Mouse (Mus musculus): Measurements from ENCODE around the gene Hace1.
"Not testable (repeated sequence)": the region's sequence is repeated elsewhere in the genome, so short reads cannot be mapped to it uniquely, and the experiment has no call there.

Hace1 gene

DNA sequence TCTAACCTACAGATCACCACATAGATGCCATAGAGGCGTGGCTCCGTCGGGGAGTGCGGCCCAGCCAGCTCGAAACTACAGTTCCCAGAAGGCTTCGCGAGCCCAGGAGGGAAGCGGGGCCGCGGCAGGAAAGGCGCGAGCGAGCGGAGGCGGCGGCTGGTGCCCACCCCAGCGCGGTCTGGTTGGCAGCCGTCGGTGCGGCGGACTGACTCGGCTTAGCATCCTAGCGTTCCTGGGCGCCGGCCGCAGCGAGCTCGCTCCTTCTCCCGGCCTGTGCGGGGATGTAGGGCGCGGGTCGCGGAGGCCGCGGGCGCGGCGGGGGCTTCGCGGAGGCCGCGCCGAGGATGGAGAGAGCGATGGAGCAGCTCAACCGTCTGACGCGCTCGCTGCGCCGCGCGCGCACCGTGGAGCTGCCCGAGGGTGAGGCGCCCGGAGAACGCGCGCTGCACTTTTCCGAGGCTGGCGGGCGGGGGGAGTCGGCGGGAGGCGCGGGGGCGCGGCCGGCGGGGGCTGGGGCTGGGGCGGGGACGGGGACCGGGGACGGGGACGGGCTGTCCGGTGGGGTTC lies at the start of gene Hace1:
TSS of gene Hace1 (plus strand) at position 99 of the 567 bp plus-strand sequence.
- DNase-seq, result peak; percentile 92 to 95

DNA sequence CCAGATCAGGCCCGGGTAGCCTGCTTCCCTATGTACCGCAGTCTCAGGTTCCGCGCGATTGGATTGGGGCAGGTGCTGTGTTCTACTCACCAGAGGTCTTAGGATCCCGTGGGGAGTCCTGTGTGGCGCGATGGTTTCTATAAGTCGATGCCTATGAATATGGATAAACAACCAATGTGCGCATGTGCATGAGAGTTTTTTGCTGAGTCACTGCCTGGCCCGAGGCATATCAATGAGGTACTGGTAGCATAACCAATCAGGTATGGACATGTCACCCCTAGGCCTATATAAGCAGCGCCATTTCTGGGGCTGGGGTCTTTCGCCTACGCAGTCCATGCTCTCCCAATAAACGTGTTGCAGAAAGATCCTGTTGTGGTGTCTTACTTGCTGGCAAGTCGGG lies 40.3 kb upstream of the Hace1 start:
- not testable (repeated sequence) for DNase-seq

DNA sequence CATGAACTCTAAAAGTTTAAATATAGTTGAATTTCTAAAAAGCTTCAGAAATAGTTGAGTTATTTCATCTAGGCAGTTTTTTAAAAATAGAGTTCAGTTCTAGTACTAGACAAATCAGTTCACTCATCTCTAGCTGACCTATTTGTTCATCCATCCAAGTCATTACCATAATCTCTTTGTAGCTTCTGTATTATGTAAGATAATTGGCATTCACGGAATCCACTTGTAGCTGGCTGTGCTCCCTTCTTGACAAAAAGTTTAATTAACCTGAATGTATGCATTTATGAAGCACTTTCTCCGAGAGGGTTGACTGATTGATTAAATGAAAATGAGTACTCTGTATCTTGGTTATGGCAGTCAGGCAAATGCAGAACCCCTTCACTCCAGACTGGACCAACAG lies 34.9 kb upstream of the Hace1 start:
- no peak for DNase-seq

DNA sequence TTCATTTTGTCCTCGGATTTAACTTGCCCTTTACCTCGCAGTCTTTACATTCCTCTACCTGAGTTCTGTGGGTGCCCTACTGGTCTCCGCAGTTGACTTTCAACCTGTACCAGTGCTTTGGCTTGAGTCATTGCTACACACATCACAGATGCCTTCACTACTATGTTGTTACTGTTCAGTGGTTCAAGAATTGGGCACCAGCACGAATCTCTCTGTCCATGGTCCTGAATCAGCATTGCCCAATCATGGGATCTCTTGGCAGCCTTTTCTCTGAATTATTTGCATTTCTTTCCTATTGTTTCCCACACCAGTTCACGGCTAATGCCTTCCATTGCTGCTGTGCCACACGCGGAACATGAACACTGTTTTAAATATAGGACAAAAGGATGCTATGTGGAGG lies 30.8 kb upstream of the Hace1 start:
- DNase-seq, result peak; percentile 2 to 3

DNA sequence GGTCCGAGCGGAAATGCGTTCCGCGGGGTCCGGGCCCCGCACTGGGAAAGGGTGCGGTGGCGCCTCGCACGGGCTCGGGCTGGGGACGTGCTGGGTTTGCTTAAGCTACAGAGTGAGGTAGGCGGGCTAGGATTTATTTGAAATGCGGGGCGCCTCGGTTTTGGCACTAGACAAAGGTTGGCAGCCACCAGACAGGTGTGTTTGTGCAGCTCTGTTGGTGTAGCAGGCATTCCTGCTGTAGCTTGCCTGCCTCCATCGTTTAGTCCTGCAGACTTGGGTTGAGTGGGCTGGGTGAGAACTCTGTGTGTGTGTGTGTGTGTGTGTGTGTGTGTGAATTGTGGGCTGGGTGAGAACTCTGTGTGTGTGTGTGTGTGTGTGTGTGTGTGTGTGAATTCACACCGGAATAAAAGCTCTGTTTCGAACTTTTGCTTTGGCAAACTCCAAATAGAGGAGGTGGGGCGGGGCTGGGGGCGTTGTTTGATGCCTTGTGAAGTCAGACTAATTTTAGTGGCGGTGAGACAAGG lies 731 bp downstream of the Hace1 start:
- no peak for DNase-seq

DNA sequence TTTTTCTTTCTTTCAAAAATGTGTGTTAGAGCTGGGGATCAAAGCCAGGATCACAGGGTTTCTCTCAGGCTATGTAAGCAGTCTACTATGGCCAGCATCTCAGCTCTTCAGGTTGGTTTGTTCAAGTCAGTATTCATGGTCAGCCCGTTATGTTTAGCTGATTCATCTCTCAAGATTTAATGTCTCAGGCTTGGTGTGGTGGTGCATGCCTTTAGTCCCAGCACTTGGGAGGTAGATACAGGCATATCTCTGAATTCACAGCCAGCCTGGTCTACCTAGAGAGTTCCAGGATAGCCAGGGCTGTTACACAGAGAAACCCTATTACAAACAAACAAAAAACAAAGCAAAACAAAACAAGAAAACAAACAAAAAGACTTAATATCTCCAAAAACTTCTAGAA lies 5.7 kb downstream of the Hace1 start:
- no peak for DNase-seq

DNA sequence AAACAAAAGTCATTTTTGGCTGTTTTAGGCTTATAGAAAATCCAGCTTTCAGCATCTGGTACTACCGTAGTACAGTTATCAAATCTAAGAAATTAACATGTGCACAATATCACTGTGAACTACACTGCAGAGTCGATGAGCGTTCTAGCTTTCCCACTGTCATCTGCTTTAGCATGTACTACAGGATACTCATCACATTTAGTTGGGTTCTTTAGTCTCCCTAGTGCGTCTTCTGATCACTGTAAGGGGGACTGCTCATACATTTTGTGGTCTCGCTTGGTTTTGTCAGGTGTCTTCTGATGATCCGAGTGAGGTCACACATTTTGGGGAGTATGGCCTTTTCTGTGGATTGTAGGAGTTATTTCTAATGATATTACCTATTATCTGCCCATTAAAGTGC lies 6.2 kb downstream of the Hace1 start:
- DNase-seq, result no peak

DNA sequence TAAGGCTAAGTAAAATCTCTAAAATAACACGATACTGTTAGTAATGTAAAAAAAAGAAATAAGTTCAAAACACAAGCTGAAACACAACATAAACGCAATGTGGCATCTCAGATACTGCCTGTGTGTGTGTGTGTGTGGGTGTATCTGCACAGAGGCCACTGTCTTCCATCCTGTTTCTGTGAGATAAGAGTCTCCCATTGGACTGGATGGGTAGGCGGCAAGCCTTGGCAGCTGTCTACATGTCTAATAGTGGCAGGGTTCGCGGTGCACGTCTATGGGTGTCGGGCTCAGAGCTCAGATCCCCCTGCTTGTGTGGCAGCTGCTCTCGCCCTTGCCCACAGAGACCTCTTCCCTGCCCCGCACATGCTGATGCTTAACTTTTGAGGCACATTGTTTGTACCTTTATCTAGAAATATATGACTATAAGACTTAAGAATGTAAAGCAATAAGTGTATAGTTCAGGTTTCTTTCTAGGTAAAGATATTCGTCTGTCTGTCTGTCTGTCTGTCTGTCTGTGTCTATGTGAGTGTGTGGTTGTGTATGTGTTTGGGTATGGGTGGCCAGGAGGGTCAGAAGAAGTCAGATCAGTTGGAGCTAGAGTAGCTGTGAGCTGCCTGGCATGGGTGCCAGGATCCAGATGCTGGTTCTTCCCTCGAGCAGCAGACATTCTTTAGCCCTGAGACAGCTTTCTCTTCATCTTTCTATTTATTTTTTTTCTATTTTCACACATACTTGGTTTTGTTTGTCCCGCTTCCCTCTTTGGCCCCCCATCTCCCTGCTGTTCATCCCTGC lies 6.9 kb downstream of the Hace1 start:
- peak in 1 of 2 experiments; percentile 5 for DNase-seq

DNA sequence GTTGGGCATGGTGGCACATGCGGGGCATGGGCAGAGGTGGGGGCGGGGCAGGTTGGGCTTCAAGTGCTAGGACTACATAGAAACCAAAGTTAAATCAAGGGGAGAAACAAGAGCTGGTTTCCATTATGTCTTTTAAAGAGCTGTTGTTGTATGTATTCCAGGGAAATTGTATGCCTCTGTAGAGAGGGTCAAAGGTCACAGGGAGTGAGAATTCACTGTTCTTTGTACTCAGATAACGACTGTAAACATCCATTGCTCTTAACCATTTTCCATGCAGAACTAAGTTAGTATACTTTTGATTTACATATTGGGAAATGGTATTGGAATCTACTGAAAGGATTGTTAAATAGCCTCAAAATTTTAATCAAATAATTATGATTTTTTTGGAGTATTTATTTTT lies 28.2 kb downstream of the Hace1 start:
- DNase-seq, result no peak

DNA sequence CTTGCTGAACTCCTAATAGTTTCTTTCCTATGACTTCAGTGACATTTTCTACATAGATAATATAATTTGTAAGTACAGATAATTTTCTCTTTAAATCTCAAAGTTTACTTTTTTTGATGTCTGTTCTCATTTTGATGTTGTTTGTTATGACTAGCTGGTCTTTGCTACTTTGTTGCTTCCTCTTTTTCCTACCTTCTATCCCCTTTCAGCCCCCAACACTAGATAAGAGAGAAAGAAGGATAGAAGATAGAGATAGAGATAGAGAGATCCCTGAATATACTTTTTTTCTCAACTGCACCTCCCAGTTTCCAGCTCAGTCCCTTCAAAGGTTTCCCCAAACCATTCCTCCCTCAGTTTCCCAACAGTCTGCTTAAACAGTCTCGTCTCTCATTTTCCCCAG lies 33.1 kb downstream of the Hace1 start:
- no peak for DNase-seq

DNA sequence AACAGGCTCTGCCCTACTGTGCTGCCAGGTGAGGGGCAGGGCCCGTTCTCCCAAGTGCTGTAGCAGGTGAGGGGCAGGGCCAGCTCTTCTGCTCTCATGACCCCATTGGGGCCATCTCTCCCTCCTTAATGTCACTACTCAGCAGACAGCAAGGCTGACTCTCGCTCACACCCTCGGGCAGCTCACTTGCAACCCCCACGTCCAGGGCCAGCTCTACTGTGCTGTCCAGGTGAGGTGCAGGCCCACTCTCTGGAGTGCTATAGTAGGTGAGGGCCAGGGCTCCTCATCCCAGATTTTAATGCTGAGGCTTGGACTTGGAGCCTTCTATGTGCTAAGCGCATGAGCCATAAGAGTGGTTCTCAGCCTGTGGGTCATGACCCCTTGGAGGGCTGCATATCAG lies 38.4 kb downstream of the Hace1 start:
- DNase-seq, result no peak

DNA sequence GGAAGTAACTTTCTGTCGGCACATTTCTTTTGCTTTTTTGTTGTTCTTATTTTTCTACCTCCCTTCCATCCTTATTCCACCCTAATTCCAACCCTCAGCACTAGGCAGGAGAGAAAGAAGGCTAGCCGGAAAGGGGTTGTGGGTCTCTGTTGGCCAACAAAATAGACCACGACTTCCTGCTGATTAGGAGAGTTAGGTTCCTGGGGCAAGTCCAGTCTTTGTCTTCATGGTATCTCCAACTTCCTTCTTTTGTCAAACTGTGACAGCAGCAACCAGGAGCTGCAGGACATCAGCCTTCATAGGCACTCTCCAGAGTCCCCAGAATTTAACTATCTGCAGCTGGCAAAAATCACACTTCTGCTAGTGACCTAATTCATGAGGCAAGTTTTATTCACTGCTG lies 41.4 kb downstream of the Hace1 start:
- DNase-seq, result no peak

DNA sequence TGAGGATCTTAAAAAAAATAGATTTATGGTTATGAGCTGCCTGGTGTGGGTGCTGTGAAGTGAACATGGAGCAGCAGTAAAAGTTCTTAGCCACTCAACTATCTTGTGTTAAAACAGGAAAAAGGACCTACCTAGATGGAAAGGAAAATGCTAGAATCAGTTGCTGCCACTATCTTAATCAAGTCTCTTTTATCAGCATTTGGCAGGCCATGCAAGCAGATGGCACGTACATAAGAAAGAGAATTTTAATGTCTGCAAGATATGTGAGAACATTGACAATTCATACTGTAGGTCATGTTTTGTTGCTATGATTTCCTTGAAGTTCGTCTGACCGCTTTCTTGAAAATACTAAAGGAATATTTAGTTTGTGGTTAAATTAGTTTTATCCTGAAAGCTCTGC lies 54.4 kb downstream of the Hace1 start:
- DNase-seq, result no peak

DNA sequence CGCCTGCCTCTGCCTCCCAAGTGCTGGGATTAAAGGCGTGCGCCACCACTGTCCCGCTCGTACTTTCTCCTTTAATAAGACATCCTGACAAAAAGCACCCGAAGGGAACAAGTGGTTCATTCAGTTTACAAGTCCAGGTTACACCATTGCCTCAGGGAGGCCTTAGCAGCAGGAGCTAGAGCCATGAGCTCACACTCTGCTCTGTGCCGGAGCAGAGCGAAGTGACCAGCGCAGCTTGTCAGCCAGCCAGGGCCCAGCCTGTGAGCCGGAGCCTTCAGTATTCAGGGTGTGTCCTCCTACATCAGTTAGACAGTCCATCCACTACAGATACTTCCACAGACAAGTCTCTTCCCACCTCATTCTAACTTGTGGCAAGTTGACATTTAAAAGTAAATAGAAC lies 55.0 kb downstream of the Hace1 start:
- peak; percentile 14 to 16 for DNase-seq

DNA sequence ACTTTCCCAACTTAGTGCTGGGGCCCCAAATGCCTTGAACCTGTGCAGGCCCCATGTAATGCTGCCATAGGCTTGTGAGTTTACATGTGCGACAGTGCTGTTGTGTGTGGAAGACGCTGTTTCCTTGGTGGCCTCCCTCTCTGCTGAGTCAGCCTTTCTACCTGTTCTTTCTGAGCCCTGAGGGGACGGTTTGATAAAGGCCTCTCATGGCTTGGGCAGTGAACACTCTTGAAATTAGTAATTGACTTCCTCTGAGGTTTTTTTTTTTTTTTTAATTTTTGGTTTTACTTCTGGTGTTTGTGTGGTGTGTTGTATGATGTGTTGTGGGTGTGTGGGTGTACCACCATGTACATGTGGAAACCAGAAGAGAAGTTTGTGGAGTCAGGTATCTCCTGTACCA lies 57.6 kb downstream of the Hace1 start:
- DNase-seq, result no peak

DNA sequence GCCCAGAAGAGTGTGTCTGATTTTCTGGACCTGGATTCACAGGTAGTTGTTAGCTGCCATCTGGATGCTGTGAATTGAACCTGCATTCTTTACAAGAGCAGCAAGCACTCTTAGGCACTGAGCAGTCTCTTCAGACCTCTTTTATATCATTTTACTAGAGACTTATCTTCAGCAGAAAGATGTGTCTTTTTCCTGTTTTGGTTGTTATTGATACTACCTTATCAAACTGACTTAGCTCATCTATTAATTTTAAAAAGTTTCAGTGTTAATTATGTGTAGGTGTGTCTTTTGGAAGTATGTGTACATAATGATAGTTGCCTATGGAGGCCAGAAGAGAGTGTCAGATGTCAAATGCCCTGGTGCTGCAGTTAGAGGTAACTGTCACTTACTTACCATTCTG lies 62.1 kb downstream of the Hace1 start:
- no peak for DNase-seq

DNA sequence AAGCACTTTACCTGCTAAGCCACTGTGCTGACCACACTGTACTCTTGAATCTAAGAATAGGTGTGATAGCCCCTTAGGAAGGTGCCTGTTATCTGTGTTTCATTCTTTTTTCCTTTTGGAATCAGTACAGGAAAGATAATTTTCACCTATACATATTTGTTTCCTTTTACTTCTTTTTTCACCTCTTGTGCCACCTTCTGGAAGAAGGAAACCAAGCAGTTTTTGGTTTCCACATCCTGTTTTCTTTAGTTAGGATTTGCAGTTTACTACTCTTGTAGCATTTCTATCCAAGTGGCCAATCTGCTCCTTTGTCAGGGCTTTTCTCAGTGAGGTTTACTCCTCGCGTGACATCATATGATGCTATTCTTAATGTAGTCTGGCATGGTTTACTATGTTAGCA lies 76.4 kb downstream of the Hace1 start:
- no peak for DNase-seq

DNA sequence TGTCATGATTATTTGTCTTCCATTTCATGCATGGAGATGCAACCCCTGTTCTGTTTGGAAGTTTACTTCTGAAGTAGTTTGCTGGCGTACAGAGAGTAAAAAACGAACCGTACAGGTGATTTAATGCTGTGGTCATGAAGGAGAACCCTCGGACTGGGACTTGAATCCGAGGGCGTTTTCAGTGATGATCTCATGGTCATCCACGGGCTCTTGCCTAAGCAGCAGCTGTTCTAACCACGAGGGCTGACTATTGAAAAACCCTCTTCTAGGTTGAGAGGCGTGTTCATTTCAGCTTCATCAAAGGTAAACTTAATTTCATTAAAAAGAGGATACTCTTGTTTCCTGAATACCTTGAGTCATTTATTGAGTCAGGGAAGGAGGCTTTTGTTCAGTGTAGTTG lies 84.4 kb downstream of the Hace1 start:
- DNase-seq, result no peak

DNA sequence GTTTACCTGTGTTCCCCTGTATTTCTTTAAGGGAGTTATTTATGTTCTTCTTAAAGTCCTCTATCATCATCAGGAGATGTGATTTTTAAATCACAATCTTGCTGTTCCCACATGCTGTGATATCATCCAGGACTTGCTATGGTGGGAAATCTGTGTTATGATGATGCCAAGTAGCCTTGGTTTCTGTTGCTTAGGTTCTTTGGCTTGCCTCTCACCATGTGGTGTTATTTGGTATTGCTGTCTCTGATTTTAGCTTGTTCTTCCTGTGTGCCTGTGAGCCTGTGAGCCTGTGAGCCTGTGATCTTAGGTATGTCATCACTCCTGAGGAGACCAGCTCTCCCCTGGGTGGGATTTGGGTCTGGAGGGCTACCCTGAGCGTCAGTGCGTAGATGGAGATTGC lies 90.6 kb downstream of the Hace1 start:
- no peak for DNase-seq

DNA sequence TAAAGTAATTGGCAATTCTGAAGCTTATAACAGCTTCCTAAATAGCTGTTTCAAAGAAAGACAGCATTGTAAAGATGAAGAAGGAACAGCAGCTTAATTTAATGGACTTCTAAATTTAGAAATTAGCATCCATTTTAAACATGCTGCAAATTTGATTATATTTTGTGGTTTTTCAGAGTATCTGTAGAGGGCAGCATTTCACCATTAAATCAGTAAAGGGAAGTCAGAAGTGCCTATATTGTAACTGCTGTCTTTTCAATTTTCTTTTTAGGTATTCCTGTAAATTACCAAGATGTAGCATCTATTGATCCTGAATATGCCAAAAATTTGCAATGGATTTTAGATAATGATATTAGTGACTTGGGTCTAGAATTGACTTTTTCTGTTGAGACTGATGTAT lies 99.2 kb downstream of the Hace1 start:
- DNase-seq, result peak in 1 of 2 experiments; percentile 48

DNA sequence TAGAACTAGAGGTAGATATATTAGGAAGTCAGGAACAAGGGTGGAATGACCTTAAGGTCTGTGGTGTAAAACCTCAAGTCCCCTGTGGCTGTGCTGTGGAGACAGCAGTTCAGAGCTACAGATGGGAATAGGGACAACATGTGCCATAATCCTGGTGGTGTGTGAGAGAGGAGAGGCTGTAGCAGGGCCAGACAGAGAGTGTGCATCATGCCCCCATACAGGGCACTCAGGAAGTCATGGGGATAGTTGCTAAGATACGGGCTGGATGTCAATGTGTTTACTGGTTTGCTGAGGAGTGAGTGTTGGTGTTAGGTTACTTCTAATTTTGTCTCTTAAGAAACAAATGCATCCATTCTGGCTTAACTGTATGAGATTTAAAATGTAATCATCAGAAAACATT lies 108.6 kb downstream of the Hace1 start:
- peak in 1 of 2 experiments; percentile 14 for DNase-seq

DNA sequence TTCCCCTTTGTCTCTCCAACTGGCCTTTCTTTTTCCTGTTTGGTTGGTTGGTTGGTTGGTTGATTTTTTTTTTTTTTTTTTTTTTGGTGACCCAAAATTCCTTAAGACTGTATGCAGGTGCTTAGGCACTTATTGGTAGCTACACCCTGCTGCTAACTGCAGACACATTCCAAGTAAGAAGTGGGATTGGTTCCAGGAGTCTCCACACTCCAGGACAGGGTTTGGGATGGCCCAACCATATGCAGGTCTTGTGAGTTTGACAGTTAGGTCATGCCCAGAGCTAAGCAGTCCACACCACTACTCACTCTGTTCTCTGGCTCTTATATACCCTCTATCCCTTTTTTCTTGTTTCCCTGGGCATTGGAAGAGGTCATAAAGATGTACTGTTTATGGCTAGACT lies 117.3 kb downstream of the Hace1 start:
- DNase-seq, result peak; percentile 17 to 43

DNA sequence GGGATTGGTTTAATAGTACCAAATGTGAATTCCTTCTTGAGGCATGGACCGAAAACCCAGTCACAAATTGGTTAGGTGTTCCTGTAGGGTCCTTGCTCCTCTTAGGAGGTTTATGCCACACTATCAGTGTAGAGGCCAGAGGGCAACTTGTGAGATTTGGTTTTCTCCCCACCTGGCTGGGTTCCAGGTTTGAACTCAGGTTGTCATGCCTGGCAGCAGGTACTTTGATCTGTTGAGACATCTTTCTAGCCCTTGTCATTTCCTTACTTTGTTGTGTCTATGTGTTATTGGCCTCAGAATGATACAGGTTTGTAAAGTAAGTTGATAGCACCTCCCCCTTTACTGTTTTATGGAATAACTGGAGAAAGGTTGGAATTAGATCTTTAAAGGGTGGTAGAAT lies 117.9 kb downstream of the Hace1 start:
- peak; percentile 14 to 22 for DNase-seq

DNA sequence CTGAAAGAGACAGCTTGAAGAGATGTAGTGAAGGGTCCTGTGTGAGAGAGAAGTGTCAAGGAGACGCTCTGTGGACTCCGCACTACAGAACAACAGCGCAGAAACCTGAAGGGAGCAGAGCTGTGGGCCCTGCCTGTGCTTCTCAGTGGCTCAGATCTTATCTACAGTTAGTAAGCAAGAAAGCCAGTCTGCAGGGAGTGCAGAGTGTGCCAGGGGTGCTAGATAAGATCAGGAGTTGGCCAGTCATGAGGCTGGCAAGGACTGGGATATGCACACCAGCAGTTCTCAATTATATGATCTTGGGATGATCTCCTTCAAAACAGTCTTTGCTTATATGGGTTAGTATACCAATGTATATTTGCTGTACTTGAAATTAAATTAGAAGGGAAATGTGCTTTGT lies 121.3 kb downstream of the Hace1 start:
- DNase-seq, result peak in 1 of 2 experiments; percentile 10

DNA sequence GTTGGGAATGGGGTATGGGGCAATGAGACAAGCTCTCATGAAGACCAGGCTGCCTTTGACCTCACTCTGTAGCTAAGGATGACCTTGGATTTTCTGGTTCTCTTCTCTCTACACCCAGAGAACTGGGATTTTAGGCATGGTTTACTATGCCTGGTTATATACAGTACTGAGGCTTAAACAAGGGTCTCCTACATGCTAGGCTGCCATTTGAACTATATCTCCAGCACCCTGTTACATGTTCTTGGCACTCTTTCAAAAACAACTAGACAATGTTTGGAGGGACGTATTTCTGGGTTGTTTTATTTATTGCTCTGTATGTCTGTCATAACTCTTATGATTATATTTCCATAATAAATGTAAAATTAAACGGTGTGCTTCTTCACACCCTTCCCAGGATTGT lies 129.2 kb downstream of the Hace1 start:
- no peak for DNase-seq
